Mouse (Mus musculus) forebrain, postnatal 0 days (tissue): Measurements from ENCODE around the gene Tbxas1. TPM values are rescaled to one million over a fixed set of nuclear protein-coding genes. Genes with fewer than 3 reads are reported as not detected.

Experiments
- ATAC-seq: fragments of 200-750 bp; cut with Nextera tagmentation; 2 replicates; pipeline ENCODE4 v1.8.0; 2017; ENCODE audit warnings: mild to moderate bottlenecking, moderate library complexity
- DNase-seq: peaks from one replicate; pipeline ENCODE4 v3.0.0-alpha.2; 2015
- H3K27ac ChIP-seq: fragments of 300-500 bp; sonication (generic); 2 replicates; pipeline ENCODE4 v1.5.1; 2014; ENCODE audit warnings: low read depth, mild to moderate bottlenecking, antibody characterized with exemption, low read length, moderate library complexity, mixed read lengths
- H3K27me3 ChIP-seq: fragments of 300-500 bp; sonication (generic); 2 replicates; pipeline ENCODE4 v1.6.1; 2014; ENCODE audit warnings: mild to moderate bottlenecking, low read length, mixed read lengths; ENCODE audit not compliant: insufficient read depth
- H3K36me3 ChIP-seq: fragments of 300-500 bp; sonication (generic); 2 replicates; pipeline ENCODE4 v1.6.1; 2014; ENCODE audit warnings: mild to moderate bottlenecking, moderate library complexity; ENCODE audit not compliant: insufficient read depth
- H3K4me1 ChIP-seq: fragments of 300-500 bp; sonication (generic); 2 replicates; pipeline ENCODE4 v1.6.1; 2014; ENCODE audit warnings: antibody characterized with exemption; ENCODE audit not compliant: insufficient read depth
- H3K4me2 ChIP-seq: fragments of 300-500 bp; sonication (generic); 2 replicates; pipeline ENCODE4 v1.6.1; 2014; ENCODE audit warnings: low read depth, mild to moderate bottlenecking, moderate library complexity
- H3K4me3 ChIP-seq: fragments of 300-500 bp; sonication (generic); 2 replicates; pipeline ENCODE4 v1.5.1; 2014; ENCODE audit warnings: low read depth, low read length, mixed read lengths
- H3K9ac ChIP-seq: fragments of 300-500 bp; sonication (generic); 2 replicates; pipeline ENCODE4 v1.6.1; 2014; ENCODE audit warnings: mild to moderate bottlenecking
- H3K9me3 ChIP-seq: fragments of 300-500 bp; sonication (generic); 2 replicates; pipeline ENCODE4 v1.6.1; 2016; ENCODE audit warnings: low read length
- CTCF ChIP-seq: sonication (generic); IDR thresholded peaks from 2 replicates; pipeline ENCODE4 v1.5.1; 2016; ENCODE audit warnings: antibody characterized with exemption, control low read depth, low read depth
- WGBS: fragments of 180-500 bp; shearing (Covaris S2); extraction: QIAGEN DNeasy Blood & Tissue Kit; methylation state at CpG from one replicate; pipeline ENCODE4 v1.1.7; 2014; 5-methylcytosine and 5-hydroxymethylcytosine counted together
- polyA plus RNA-seq: library from polyadenylated mRNA; unstranded; fragments of >200 nt; fragmentation: Nextera tagmentation; extraction: Ambion mirVana; gene quantifications from 2 replicates; pipeline ENCODE4 v1.2.1, GENCODE M21; 2015
- total RNA-seq: library from RNA; depleted of rRNA; stranded (reverse); fragments of >200 nt; gene quantifications from 2 replicates; pipeline ENCODE4 v1.2.3, GENCODE M21; 2014

Gene Tbxas1
- total and polyA plus RNA-seq, 2 experiments from 2014 or later = 1.5 to 2.0 TPM

GRCm38 (mm10) chr6:39017942-39018341, 142.7 kb downstream of the Tbxas1 start:
- Histone ChIP-seq H3K4me2 (no peak overlapping the region), H3K9ac (no peak overlapping the region), H3K4me1 (peaks cover 1% of the 10 kb centered on the region; the same call in 1 of the 2 replicates), H3K9me3 (no peaks in the 10 kb centered on the region), H3K36me3 (no peaks in the 10 kb centered on the region), H3K27me3 (no peaks in the 10 kb centered on the region), H3K4me3 (no peak overlapping the region), H3K27ac (no peak overlapping the region)
- no peak for DNase-seq
- no peak for ATAC-seq
- WGBS = 92% methylated on average over 11 of the region's 11 CpGs
- TF ChIP-seq CTCF = no peak

GRCm38 (mm10) chr6:39018805-39019204, 143.6 kb downstream of the Tbxas1 start:
- Histone ChIP-seq H3K27ac (no peak overlapping the region), H3K9me3 (no peaks in the 10 kb centered on the region), H3K4me3 (no peak overlapping the region), H3K4me2 (no peak overlapping the region), H3K4me1 (peaks cover 7% of the 10 kb centered on the region; the same call in 1 of the 2 replicates), H3K9ac (no peak overlapping the region), H3K27me3 (no peaks in the 10 kb centered on the region), H3K36me3 (no peaks in the 10 kb centered on the region)
- WGBS = 78% methylated on average over 7 of the region's 7 CpGs
- DNase-seq = no peak
- TF ChIP-seq CTCF = peak; percentile 51
- no peak for ATAC-seq

DNA sequence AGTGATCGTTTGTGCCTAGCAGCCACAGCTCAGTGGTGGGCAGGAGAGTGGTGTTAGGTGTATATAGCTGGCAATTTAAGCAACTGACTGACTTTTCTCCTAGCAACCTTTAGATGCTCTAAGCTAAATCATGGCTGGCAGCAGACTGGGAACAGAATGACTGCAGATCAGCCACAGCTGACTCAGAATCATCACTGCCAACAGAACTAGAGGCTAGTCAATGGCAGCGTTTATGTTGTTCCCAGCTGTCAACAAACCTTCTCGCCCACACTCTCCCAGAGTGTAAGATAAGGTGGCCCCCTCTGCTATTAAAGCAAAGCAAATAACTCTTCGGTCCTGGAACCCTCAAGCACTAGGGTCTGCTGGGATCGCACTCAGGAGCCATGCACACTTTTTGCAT, 144.0 kb downstream of the Tbxas1 start:
- DNase-seq = no peak
- 74% methylated on average over 5 of the region's 5 CpGs for WGBS

DNA sequence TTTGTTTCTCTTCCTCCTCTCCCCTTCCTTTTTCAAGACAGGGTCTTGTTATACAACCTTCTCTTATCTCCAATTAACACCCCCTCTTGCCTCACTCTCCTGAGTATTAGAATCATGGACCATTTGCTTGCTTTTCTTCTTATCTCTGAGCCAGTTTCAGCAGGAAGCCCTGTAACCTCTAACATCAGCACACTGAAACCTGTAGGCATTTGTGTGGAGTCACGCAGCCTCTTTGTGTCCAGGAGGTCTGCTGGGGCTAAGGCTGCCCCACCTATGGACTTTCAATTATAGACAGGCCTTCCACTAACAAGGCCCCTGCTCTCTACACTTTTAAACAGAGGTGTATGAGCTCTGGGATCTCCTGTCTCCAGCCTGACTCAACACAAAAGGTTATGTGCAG, 146.7 kb downstream of the Tbxas1 start:
- 81% methylated on average over 1 of the region's 1 CpGs for WGBS
- no peak for ATAC-seq
- Histone ChIP-seq H3K36me3 (no peaks in the 10 kb centered on the region), H3K27ac (no peak overlapping the region), H3K4me1 (peaks cover 7% of the 10 kb centered on the region; the same call in 1 of the 2 replicates), H3K9me3 (no peaks in the 10 kb centered on the region), H3K4me2 (no peak overlapping the region), H3K9ac (no peak overlapping the region), H3K27me3 (no peaks in the 10 kb centered on the region), H3K4me3 (no peak overlapping the region)
- DNase-seq = no peak
- no peak for TF ChIP-seq CTCF

More for the DNA sequence above, 144.0 kb downstream of the Tbxas1 start:
- no peaks in the 10 kb centered on the region for H3K9me3 ChIP-seq
- no peaks in the 10 kb centered on the region for H3K27me3 ChIP-seq
- no peak overlapping the region for H3K9ac ChIP-seq
- no peak for TF ChIP-seq CTCF
- H3K4me3 ChIP-seq = no peak overlapping the region
- peaks cover 7% of the 10 kb centered on the region; the same call in 1 of the 2 replicates for H3K4me1 ChIP-seq
- no peak overlapping the region for H3K27ac ChIP-seq
- no peaks in the 10 kb centered on the region for H3K36me3 ChIP-seq
- no peak overlapping the region for H3K4me2 ChIP-seq
- no peak for ATAC-seq

DNA sequence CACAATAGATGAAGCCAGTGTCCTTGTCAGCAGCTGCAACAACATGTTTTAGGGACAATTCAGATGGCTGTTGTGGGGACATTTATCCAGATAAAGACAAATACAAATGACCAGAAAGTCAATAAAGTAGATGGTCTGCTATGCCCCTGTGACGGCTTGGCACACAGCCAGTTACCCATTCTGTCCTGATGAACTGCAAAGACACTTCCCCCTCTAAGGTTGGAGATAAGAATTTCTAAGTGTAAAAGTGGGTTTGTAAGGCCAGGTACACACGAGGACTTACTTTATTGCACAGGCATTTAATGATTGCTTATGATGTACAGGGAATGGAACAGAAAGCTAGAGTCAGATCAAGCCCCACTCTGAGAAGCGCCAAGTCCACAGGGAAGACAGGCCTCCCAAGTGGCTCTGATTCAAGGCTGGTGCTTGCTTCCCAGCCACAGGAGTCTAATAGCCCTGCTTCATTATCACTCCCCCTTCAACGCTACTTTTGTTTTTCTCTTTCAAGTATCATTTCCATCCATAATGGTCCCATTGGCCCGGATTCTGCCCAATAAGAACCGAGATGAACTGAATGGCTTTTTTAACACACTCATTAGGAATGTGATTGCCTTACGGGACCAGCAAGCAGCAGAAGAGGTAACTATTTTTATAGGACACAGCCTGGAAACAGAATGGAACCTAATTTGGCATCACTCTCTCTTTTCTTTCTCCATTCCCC, 147.4 kb downstream of the Tbxas1 start:
- no peak overlapping the region for H3K9ac ChIP-seq
- no peak overlapping the region for H3K27ac ChIP-seq
- peaks cover 7% of the 10 kb centered on the region; the same call in 1 of the 2 replicates for H3K4me1 ChIP-seq
- no peaks in the 10 kb centered on the region for H3K9me3 ChIP-seq
- H3K36me3 ChIP-seq = no peaks in the 10 kb centered on the region
- ATAC-seq (no peak), DNase-seq (no peak)
- WGBS = 31% methylated on average over 7 of the region's 7 CpGs
- H3K4me2 ChIP-seq = no peak overlapping the region
- TF ChIP-seq CTCF = no peak
- no peak overlapping the region for H3K4me3 ChIP-seq
- H3K27me3 ChIP-seq = no peaks in the 10 kb centered on the region

DNA sequence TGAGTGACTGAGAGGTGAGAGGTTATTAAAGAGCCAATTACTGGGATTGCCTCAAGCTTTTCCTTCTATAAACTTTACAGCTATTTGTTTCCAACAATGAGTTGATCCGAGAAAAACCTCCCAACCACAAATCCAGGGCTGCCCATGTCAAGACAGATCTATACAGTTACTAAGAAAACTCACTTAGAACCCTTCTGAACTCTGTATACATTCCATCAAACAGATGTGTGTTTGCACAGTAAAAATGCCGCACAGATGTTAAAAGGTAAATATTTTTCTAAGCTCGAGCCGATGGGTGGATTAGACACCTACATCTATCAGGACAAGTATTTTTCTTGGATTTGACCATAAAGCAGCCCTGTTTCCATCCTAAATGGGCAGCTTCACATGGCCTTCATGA, 149.4 kb downstream of the Tbxas1 start:
- no peak overlapping the region for H3K9ac ChIP-seq
- WGBS = 80% methylated on average over 4 of the region's 4 CpGs
- DNase-seq (no peak), ATAC-seq (no peak)
- no peak overlapping the region for H3K27ac ChIP-seq
- H3K4me3 ChIP-seq = no peak overlapping the region
- no peaks in the 10 kb centered on the region for H3K9me3 ChIP-seq
- no peaks in the 10 kb centered on the region for H3K27me3 ChIP-seq
- H3K4me1 ChIP-seq = peaks cover 7% of the 10 kb centered on the region; the same call in 1 of the 2 replicates
- H3K36me3 ChIP-seq = no peaks in the 10 kb centered on the region
- H3K4me2 ChIP-seq = no peak overlapping the region
- no peak for TF ChIP-seq CTCF

DNA sequence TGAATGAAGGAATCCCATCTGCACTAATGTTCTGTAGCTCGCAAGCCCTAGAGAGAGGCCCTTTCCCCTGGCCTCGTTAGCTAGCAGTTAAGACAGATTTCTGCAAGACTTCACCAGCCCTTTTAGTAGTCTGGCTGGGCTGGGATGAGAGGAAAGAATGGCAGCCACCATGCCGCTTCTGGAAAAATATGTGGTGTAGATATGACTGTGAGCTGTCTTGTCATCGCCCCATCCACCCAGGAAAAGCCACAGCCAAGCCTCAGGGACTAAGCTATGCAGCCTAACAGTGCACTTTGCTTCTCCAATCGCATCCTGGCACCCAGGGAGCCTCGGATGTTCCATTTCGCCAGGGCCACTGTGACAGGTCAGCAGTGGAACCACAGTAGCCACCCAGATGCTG, 149.8 kb downstream of the Tbxas1 start:
- no peak for DNase-seq
- Histone ChIP-seq H3K4me2 (no peak overlapping the region), H3K36me3 (no peaks in the 10 kb centered on the region), H3K4me3 (no peak overlapping the region), H3K9ac (no peak overlapping the region), H3K9me3 (no peaks in the 10 kb centered on the region), H3K27me3 (no peaks in the 10 kb centered on the region), H3K4me1 (peaks cover 7% of the 10 kb centered on the region; the same call in 1 of the 2 replicates), H3K27ac (no peak overlapping the region)
- 75% methylated on average over 7 of the region's 7 CpGs for WGBS
- ATAC-seq = no peak
- TF ChIP-seq CTCF = no peak
